Mouse (Mus musculus) forebrain, embryonic 13.5 days (tissue): ENCODE results near the gene Rhobtb3. TPM values are rescaled to one million over a fixed set of nuclear protein-coding genes. Genes with fewer than 3 reads are reported as not detected.
"Not testable (repeated sequence)": the region's sequence is repeated elsewhere in the genome, so short reads cannot be mapped to it uniquely, and the experiment has no call there.

Experiments
- ATAC-seq: fragments of 200-750 bp; cut with Nextera tagmentation; 2 replicates; pipeline ENCODE4 v1.8.0; 2017
- H3K27ac ChIP-seq: fragments of 300-500 bp; sonication (generic); 2 replicates; pipeline ENCODE4 v1.5.1; 2015; ENCODE audit warnings: inconsistent platforms, mild to moderate bottlenecking, moderate library complexity
- H3K27me3 ChIP-seq: fragments of 300-500 bp; sonication (generic); 2 replicates; pipeline ENCODE4 v1.6.1; 2015; ENCODE audit warnings: mild to moderate bottlenecking, inconsistent platforms
- H3K36me3 ChIP-seq: fragments of 300-500 bp; sonication (generic); 2 replicates; pipeline ENCODE4 v1.6.1; 2015; ENCODE audit warnings: mild to moderate bottlenecking, inconsistent platforms; ENCODE audit not compliant: poor library complexity, severe bottlenecking
- H3K4me1 ChIP-seq: fragments of 300-500 bp; sonication (generic); 2 replicates; pipeline ENCODE4 v1.6.1; 2015; ENCODE audit warnings: inconsistent platforms
- H3K4me2 ChIP-seq: fragments of 300-500 bp; sonication (generic); 2 replicates; pipeline ENCODE4 v1.6.1; 2015; ENCODE audit warnings: inconsistent platforms, mild to moderate bottlenecking, moderate library complexity
- H3K4me3 ChIP-seq: fragments of 300-500 bp; sonication (generic); 2 replicates; pipeline ENCODE4 v1.5.1; 2015; ENCODE audit warnings: mild to moderate bottlenecking, inconsistent platforms
- H3K9ac ChIP-seq: fragments of 300-500 bp; sonication (generic); 2 replicates; pipeline ENCODE4 v1.6.1; 2015; ENCODE audit warnings: mild to moderate bottlenecking, inconsistent platforms
- H3K9me3 ChIP-seq: fragments of 300-500 bp; sonication (generic); replicated peaks from 2 replicates; pipeline ENCODE4 v1.6.1; 2016; ENCODE audit warnings: inconsistent platforms
- WGBS: fragments of 180-500 bp; shearing (Covaris S2); methylation state at CpG from one replicate; pipeline ENCODE4 v1.1.7; 2015; 5-methylcytosine and 5-hydroxymethylcytosine counted together
- polyA plus RNA-seq: library from polyadenylated mRNA; unstranded; fragments of >200 nt; fragmentation: Nextera tagmentation; extraction: Ambion mirVana; gene quantifications from 2 replicates; pipeline ENCODE4 v1.2.1, GENCODE M21; 2015

Rhobtb3 gene
- polyA plus RNA-seq, 1 experiment from 2014 or later = 38.7 TPM

- Histone ChIP-seq H3K27me3 (no peaks in the 10 kb centered on the region), H3K9ac (peak overlapping the region; percentile 93), H3K4me1 (peaks cover 19% of the 10 kb centered on the region), H3K4me3 (peak overlapping the region; percentile 80), H3K4me2 (peak overlapping the region; percentile 74), H3K36me3 (no peaks in the 10 kb centered on the region), H3K9me3 (no peaks in the 10 kb centered on the region), H3K27ac (peak overlapping the region; percentile 99)
- ATAC-seq = no peak
- WGBS = under 1% methylated on average over 7 of the region's 7 CpGs
Measured at GRCm38 (mm10) chr13:75944044-75944820, 507 bp upstream of the Rhobtb3 start.

GRCm38 (mm10) chr13:75942731-75943130, 994 bp downstream of the Rhobtb3 start:
- Histone ChIP-seq H3K4me1 (peaks cover 19% of the 10 kb centered on the region), H3K27ac (peak overlapping the region; percentile 99), H3K4me3 (peak overlapping the region; percentile 80), H3K4me2 (peak overlapping the region; percentile 74), H3K9ac (peak overlapping the region; percentile 93), H3K27me3 (no peaks in the 10 kb centered on the region), H3K9me3 (no peaks in the 10 kb centered on the region), H3K36me3 (peaks cover 14% of the 10 kb centered on the region)
- ATAC-seq = peak; percentile 9; the same call in 1 of the 2 replicates
- WGBS = under 1% methylated on average over 6 of the region's 6 CpGs

- H3K9ac ChIP-seq = no peak overlapping the region
- peaks cover 19% of the 10 kb centered on the region for H3K4me1 ChIP-seq
- no peaks in the 10 kb centered on the region for H3K27me3 ChIP-seq
- peaks cover 18% of the 10 kb centered on the region for H3K36me3 ChIP-seq
- peak overlapping the region; percentile 34 for H3K4me2 ChIP-seq
- ATAC-seq = peak; percentile 37; the same call in 1 of the 2 replicates
- H3K27ac ChIP-seq = no peak overlapping the region
- H3K9me3 ChIP-seq = no peaks in the 10 kb centered on the region
- peak overlapping the region; percentile 26 for H3K4me3 ChIP-seq
- 67% methylated on average over 5 of the region's 5 CpGs for WGBS
Measured at GRCm38 (mm10) chr13:75941518-75942295, 2.0 kb downstream of the Rhobtb3 start.

GRCm38 (mm10) chr13:75940791-75941517, 2.8 kb downstream of the Rhobtb3 start:
- H3K36me3 ChIP-seq = peaks cover 18% of the 10 kb centered on the region
- no peaks in the 10 kb centered on the region for H3K9me3 ChIP-seq

GRCm38 (mm10) chr13:75938866-75939265, 4.9 kb downstream of the Rhobtb3 start:
- no peak for ATAC-seq
- Histone ChIP-seq H3K4me2 (no peak overlapping the region), H3K9ac (no peak overlapping the region), H3K9me3 (no peaks in the 10 kb centered on the region), H3K4me3 (no peak overlapping the region), H3K27me3 (no peaks in the 10 kb centered on the region), H3K36me3 (peaks cover 18% of the 10 kb centered on the region), H3K4me1 (peaks cover 14% of the 10 kb centered on the region), H3K27ac (no peak overlapping the region)
- WGBS = 94% methylated on average over 5 of the region's 5 CpGs

More at GRCm38 (mm10) chr13:75940791-75941517, 2.8 kb downstream of the Rhobtb3 start:
- Histone ChIP-seq H3K4me3 (peak overlapping the region; percentile 26), H3K27me3 (no peaks in the 10 kb centered on the region), H3K9ac (no peak overlapping the region), H3K4me1 (peaks cover 19% of the 10 kb centered on the region), H3K27ac (no peak overlapping the region), H3K4me2 (peak overlapping the region; percentile 34)
- WGBS = 79% methylated on average over 2 of the region's 2 CpGs
- no peak for ATAC-seq

- H3K4me1 ChIP-seq = peaks cover 17% of the 10 kb centered on the region
- H3K9me3 ChIP-seq = no peaks in the 10 kb centered on the region
- H3K27me3 ChIP-seq = no peaks in the 10 kb centered on the region
- no peak overlapping the region for H3K27ac ChIP-seq
- no peak for ATAC-seq
- no peak overlapping the region for H3K4me3 ChIP-seq
- H3K9ac ChIP-seq = no peak overlapping the region
- H3K4me2 ChIP-seq = no peak overlapping the region
- H3K36me3 ChIP-seq = peaks cover 36% of the 10 kb centered on the region
- 88% methylated on average over 1 of the region's 1 CpGs for WGBS
Measured at GRCm38 (mm10) chr13:75933287-75933686, 10.4 kb downstream of the Rhobtb3 start.

GRCm38 (mm10) chr13:75931073-75931472, 12.7 kb downstream of the Rhobtb3 start:
- 18% methylated on average over 5 of the region's 5 CpGs for WGBS
- H3K27ac ChIP-seq = peak overlapping the region; percentile 44
- peak; percentile 88 for ATAC-seq

GRCm38 (mm10) chr13:75930660-75931059, 13.1 kb downstream of the Rhobtb3 start:
- 88% methylated on average over 2 of the region's 2 CpGs for whole genome bisulfite sequencing
- Histone ChIP-seq H3K27ac (peak overlapping the region; percentile 44), H3K9me3 (no peaks in the 10 kb centered on the region), H3K36me3 (peaks cover 27% of the 10 kb centered on the region), H3K27me3 (no peaks in the 10 kb centered on the region), H3K4me3 (no peak overlapping the region), H3K4me2 (no peak overlapping the region), H3K4me1 (peaks cover 17% of the 10 kb centered on the region), H3K9ac (no peak overlapping the region)
- ATAC-seq = no peak; the same call in 1 of the 2 replicates

More at GRCm38 (mm10) chr13:75931073-75931472, 12.7 kb downstream of the Rhobtb3 start:
- no peaks in the 10 kb centered on the region for H3K9me3 ChIP-seq
- no peaks in the 10 kb centered on the region for H3K27me3 ChIP-seq
- H3K4me1 ChIP-seq = peaks cover 17% of the 10 kb centered on the region
- no peak overlapping the region for H3K9ac ChIP-seq
- H3K4me2 ChIP-seq = no peak overlapping the region
- no peak overlapping the region for H3K4me3 ChIP-seq
- H3K36me3 ChIP-seq = peaks cover 27% of the 10 kb centered on the region

GRCm38 (mm10) chr13:75930023-75930422, 13.7 kb downstream of the Rhobtb3 start:
- WGBS = 93% methylated on average over 20 of the region's 20 CpGs
- H3K9ac ChIP-seq = no peak overlapping the region
- H3K4me1 ChIP-seq = peaks cover 17% of the 10 kb centered on the region
- H3K4me3 ChIP-seq = no peak overlapping the region
- no peaks in the 10 kb centered on the region for H3K9me3 ChIP-seq
- no peak for ATAC-seq
- H3K27ac ChIP-seq = no peak overlapping the region
- no peak overlapping the region for H3K4me2 ChIP-seq
- H3K27me3 ChIP-seq = no peaks in the 10 kb centered on the region
- H3K36me3 ChIP-seq = peaks cover 27% of the 10 kb centered on the region

- H3K27ac ChIP-seq, H3K4me3 ChIP-seq, H3K9me3 ChIP-seq, H3K27me3 ChIP-seq, ATAC-seq, H3K4me2 ChIP-seq, H3K9ac ChIP-seq: not testable (repeated sequence)
- Histone ChIP-seq H3K36me3 (peaks cover 27% of the 10 kb centered on the region), H3K4me1 (peaks cover 17% of the 10 kb centered on the region)
- 91% methylated on average over 5 of the region's 5 CpGs for WGBS
Measured at GRCm38 (mm10) chr13:75929071-75929470, 14.7 kb downstream of the Rhobtb3 start.

- no peaks in the 10 kb centered on the region for H3K27me3 ChIP-seq
Measured at GRCm38 (mm10) chr13:75927951-75928350, 15.8 kb downstream of the Rhobtb3 start.

More at GRCm38 (mm10) chr13:75927951-75928350, 15.8 kb downstream of the Rhobtb3 start:
- H3K4me3 ChIP-seq = no peak overlapping the region
- no peak overlapping the region for H3K27ac ChIP-seq
- peaks cover 27% of the 10 kb centered on the region for H3K36me3 ChIP-seq
- no peak overlapping the region for H3K4me2 ChIP-seq
- peaks cover 17% of the 10 kb centered on the region for H3K4me1 ChIP-seq
- H3K9me3 ChIP-seq = no peaks in the 10 kb centered on the region
- 0 out of 2 replicates have a peak, but pooled peaks have one; percentile 34 for ATAC-seq
- H3K9ac ChIP-seq = no peak overlapping the region
